7 mouse cellular contexts compared by ENCODE assay signal in genomic region chrX:106189356-106189755, GRCm38 (mm10). TPM values are rescaled to one million over a fixed set of nuclear protein-coding genes. Genes with fewer than 3 reads are reported as not detected.
A peak's percentile ranks its signal among the peaks of the same experiment; 100 is the strongest.
DNase-seq lines count a peak whose midpoint lies in the region; ATAC-seq and TF ChIP-seq lines count a peak whose summit lies in the region.

No protein-coding gene starts in this region.

- H3K27me3 ChIP-seq in C2C12 (ENCODE audit: control insufficient read depth, insufficient read depth, insufficient read length) = no peaks in the 10 kb centered on the region
- no peaks in the 10 kb centered on the region for H3K27me3 ChIP-seq in CH12.LX (replicated peaks)
- no peaks in the 10 kb centered on the region for H3K27me3 ChIP-seq in liver, embryonic 16.5 days (ENCODE audit: control insufficient read depth, insufficient read depth, low read depth, low read length)

- 35% methylated on average over 5 of the region's 5 CpGs for WGBS in liver, embryonic 16.5 days (ENCODE audit: insufficient replicate concordance)

- DNase-seq in CH12.LX (ENCODE audit: extremely low read depth) = no peak
- no peak for DNase-seq in cerebellum, adult 9-10 months
- DNase-seq in right cerebral cortex, adult 18-20 months = no peak
- DNase-seq in urinary bladder, postnatal 14 days (ENCODE audit: low spot score) = no peak

- H3K27ac ChIP-seq in CH12.LX (ENCODE audit: insufficient read depth, low read depth) = peak overlapping the region; percentile 48; the same call in 1 of the 2 replicates
- no peak overlapping the region for H3K27ac ChIP-seq in liver, embryonic 16.5 days (ENCODE audit: low read length)

- peak overlapping the region; percentile 51 for H3K4me3 ChIP-seq in C2C12 (ENCODE audit: insufficient read depth, poor library complexity, severe bottlenecking)
- H3K4me3 ChIP-seq in CH12.LX (replicated peaks in 1 of 3; ENCODE audit: low read depth in 2 of 3, low read length in 2 of 3, poor library complexity in 1 of 3) = peak overlapping the region; percentile 69 to 98 (median 84)
- peak overlapping the region; percentile 58 for H3K4me3 ChIP-seq in liver, embryonic 16.5 days (ENCODE audit: low read depth, low read length)

- peak; percentile 44 for ATAC-seq in granulocyte monocyte progenitor cell, adult 5-6 weeks (replicated peaks; ENCODE audit: poor library complexity, severe bottlenecking)
- ATAC-seq in liver, embryonic 16.5 days (ENCODE audit: low read depth) = no peak

- H3K9me3 ChIP-seq in CH12.LX (replicated peaks; ENCODE audit: low read length) = no peaks in the 10 kb centered on the region
- no peaks in the 10 kb centered on the region for H3K9me3 ChIP-seq in liver, embryonic 16.5 days (replicated peaks; ENCODE audit: control insufficient read depth, low read length)

- in situ Hi-C loops in CH12.LX (cut with MboI; ENCODE audit: low pct_ligation_motif_present, low pct_unique_long_range_greater_than_20kb, low sequenced_read_pairs) = no loop called here

- peak overlapping the region; percentile 68 for H3K4me2 ChIP-seq in CH12.LX (ENCODE audit: insufficient read depth, low read depth, poor library complexity, severe bottlenecking)
- H3K4me2 ChIP-seq in liver, embryonic 16.5 days (ENCODE audit: low read depth, low read length) = peak overlapping the region; percentile 63

- dilution Hi-C loops in CH12.LX (cut with MboI; ENCODE audit: extremely low pct_ligation_motif_present, extremely low pct_unique_long_range_greater_than_20kb, low sequenced_read_pairs) = no loop called here

- TF ChIP-seq EP300 in CH12.LX (IDR thresholded peaks at IDR 0.05; ENCODE audit: low read length) = no peak

- H3K4me1 ChIP-seq in CH12.LX (ENCODE audit: control insufficient read depth in 1 of 2, insufficient read depth in 2 of 2) = peaks cover 0 to 13% of the 10 kb centered on the region in 2 experiments; a peak in 2 of 4 replicates
- peaks cover 6% of the 10 kb centered on the region for H3K4me1 ChIP-seq in liver, embryonic 16.5 days (ENCODE audit: control insufficient read depth, low read depth, low read length)

- H3K79me2 ChIP-seq in C2C12 (ENCODE audit: control insufficient read depth, insufficient read depth) (peaks cover 74% of the 10 kb centered on the region), CH12.LX (replicated peaks; ENCODE audit: control insufficient read depth, extremely low read depth, insufficient read depth, poor library complexity, severe bottlenecking) (peaks cover 59% of the 10 kb centered on the region)

- TF ChIP-seq CTCF in C2C12 (IDR thresholded peaks at IDR 0.05; ENCODE audit: control insufficient read depth, insufficient read depth, insufficient read length) (no peak), CH12.LX (conservative IDR thresholded peaks at IDR 0.05 in 1 of 2, IDR thresholded peaks at IDR 0.05 in 1 of 2; ENCODE audit: low read depth in 2 of 2, low read length in 2 of 2) (no peak)

- peaks cover 30% of the 10 kb centered on the region for H3K36me3 ChIP-seq in C2C12 (ENCODE audit: control insufficient read depth, insufficient read depth)
- peaks cover 8 to 15% of the 10 kb centered on the region in 2 experiments for H3K36me3 ChIP-seq in CH12.LX (replicated peaks in 1 of 2; ENCODE audit: control insufficient read depth in 1 of 2, insufficient read depth in 1 of 2, low read length in 1 of 2)
- H3K36me3 ChIP-seq in liver, embryonic 16.5 days (ENCODE audit: control insufficient read depth, insufficient read depth) = no peaks in the 10 kb centered on the region

- TF ChIP-seq RAD21 in CH12.LX (IDR thresholded peaks at IDR 0.05; ENCODE audit: low read depth, low read length) = no peak

- H3K79me3 ChIP-seq in C2C12 (ENCODE audit: low read depth) = peaks cover 65% of the 10 kb centered on the region

- peak overlapping the region; percentile 82 for H3K9ac ChIP-seq in CH12.LX (ENCODE audit: insufficient read depth, low read depth)
- H3K9ac ChIP-seq in liver, embryonic 16.5 days (ENCODE audit: low read depth, low read length) = no peak overlapping the region

- no peak for TF ChIP-seq POLR2A in CH12.LX (IDR thresholded peaks at IDR 0.05; ENCODE audit: low read depth, low read length)

- H3ac ChIP-seq in C2C12 (ENCODE audit: control insufficient read depth, insufficient read length, low read depth) = peak overlapping the region; percentile 48

TF ChIP-seq in C2C12, 6 proteins besides CTCF, POLR2A, EP300 and RAD21:
- TF ChIP-seq FOSL1 (IDR thresholded peaks at IDR 0.05; ENCODE audit: insufficient read depth, low read length, poor library complexity, severe bottlenecking) = no peak
- TF ChIP-seq MYOD1 (IDR thresholded peaks at IDR 0.05; ENCODE audit: control insufficient read depth, insufficient read length, low read depth) = no peak
- TF ChIP-seq CEBPB (IDR thresholded peaks at IDR 0.05; ENCODE audit: low read depth) = no peak
- TF ChIP-seq MAX (IDR thresholded peaks at IDR 0.05) = no peak
- TF ChIP-seq MYOG (IDR thresholded peaks at IDR 0.05; ENCODE audit: control insufficient read depth, extremely low read depth, insufficient read length) = no peak
- TF ChIP-seq USF1 (IDR thresholded peaks at IDR 0.05; ENCODE audit: low read depth) = no peak

TF ChIP-seq in CH12.LX, 34 proteins besides CTCF, POLR2A, EP300 and RAD21:
- peak; percentile 19; the same call in 1 of the 2 replicates for TF ChIP-seq SIN3A (IDR thresholded peaks at IDR 0.05; ENCODE audit: low read length)
- no peak for TF ChIP-seq JUN (IDR thresholded peaks at IDR 0.05; ENCODE audit: insufficient read depth, low read depth, low read length)

RNA-seq across cellular contexts. Expression of gene Pgk1, which starts 2.5 kb away (rescaled TPM):
- 880 TPM for polyA plus RNA-seq in C2C12 (2012; fragmentation: generic; extraction: Trizol)
- total RNA-seq in CH12.LX (2012; rRNA removed) = 655 and 1,096 TPM in 2 replicates
- 1,645 and 1,646 TPM in 2 replicates for total RNA-seq in CH12.LX (2014; rRNA removed)
- 575 and 679 TPM in 2 replicates for polyA plus RNA-seq in CH12.LX (2012; ENCODE audit: insufficient read length, low read depth)
- 363 and 404 TPM in 2 replicates for total RNA-seq in granulocyte monocyte progenitor cell, adult 5-6 weeks (2014; fragmentation: Nextera tagmentation)
- 392 and 401 TPM in 2 replicates for total RNA-seq in granulocyte monocyte progenitor cell, adult 5-6 weeks (2017)
- polyA plus RNA-seq in liver, embryonic 16.5 days (2015; fragmentation: Nextera tagmentation; extraction: Ambion mirVana) = 189 and 191 TPM in 2 replicates

RNA-seq across cellular contexts. Expression of gene Taf9b, which starts 31.6 kb away (rescaled TPM):
- polyA plus RNA-seq in C2C12 (2012; fragmentation: generic; extraction: Trizol) (1.6 TPM), CH12.LX (2012; ENCODE audit: insufficient read length, low read depth) (3.8 and 4.3 TPM in 2 replicates)
- total RNA-seq in CH12.LX (2012; rRNA removed) (1.7 and 3.1 TPM in 2 replicates), CH12.LX (2014; rRNA removed) (6.8 and 7.6 TPM in 2 replicates)
- 4.5 and 6.6 TPM in 2 replicates for total RNA-seq in granulocyte monocyte progenitor cell, adult 5-6 weeks (2014; fragmentation: Nextera tagmentation)
- total RNA-seq in granulocyte monocyte progenitor cell, adult 5-6 weeks (2017) = 1.2 and 2.0 TPM in 2 replicates
- polyA plus RNA-seq in liver, embryonic 16.5 days (2015; fragmentation: Nextera tagmentation; extraction: Ambion mirVana) = 4.0 and 4.3 TPM in 2 replicates

RNA-seq across cellular contexts. Expression of gene Tlr13, which starts 46.4 kb away (rescaled TPM):
- polyA plus RNA-seq in C2C12 (2012; fragmentation: generic; extraction: Trizol) = not detected
- not detected in 2 replicates for total RNA-seq in CH12.LX (2012; rRNA removed)
- not detected in 2 replicates for total RNA-seq in CH12.LX (2014; rRNA removed)
- 0.08 TPM in 1 of 2 replicates, not detected in the other for polyA plus RNA-seq in CH12.LX (2012; ENCODE audit: insufficient read length, low read depth)
- 0.39 and 0.96 TPM in 2 replicates for total RNA-seq in granulocyte monocyte progenitor cell, adult 5-6 weeks (2014; fragmentation: Nextera tagmentation)
- total RNA-seq in granulocyte monocyte progenitor cell, adult 5-6 weeks (2017) = 1.8 and 2.0 TPM in 2 replicates
- 1.0 and 1.3 TPM in 2 replicates for polyA plus RNA-seq in liver, embryonic 16.5 days (2015; fragmentation: Nextera tagmentation; extraction: Ambion mirVana)
